In the genomic region with DNA sequence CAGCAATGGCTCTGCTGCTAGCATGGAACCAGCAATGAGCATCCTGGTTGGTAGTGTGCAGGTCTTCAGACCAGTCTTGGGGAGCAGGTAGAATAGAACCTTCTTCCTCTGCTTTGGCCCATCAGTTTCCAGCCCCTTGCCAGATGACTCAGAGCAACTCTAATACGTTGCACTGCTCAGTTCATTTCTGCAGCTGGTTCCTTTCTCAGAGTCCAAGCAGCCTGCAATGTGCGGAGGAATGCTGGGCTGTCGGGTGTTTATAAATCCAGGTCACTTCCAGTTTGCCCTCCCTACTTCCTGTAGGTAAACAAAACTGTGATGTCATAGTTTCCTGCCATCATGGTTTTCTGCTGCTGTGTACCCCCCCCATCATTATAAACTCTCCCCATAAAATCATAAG, we compare ENCODE assay signal across 13 mouse cellular contexts.
"Had no signal": no experiment of that assay in that cellular context is flagged by ENCODE, and none has a peak within 500 bp of the region (broad histone marks: within the 10 kb centered on the region; RNA-seq: fewer than 3 reads in every experiment).

No protein-coding gene starts in this region.

- DNase-seq: kidney, postnatal 14 days; layer of hippocampus, postnatal 36 days; thymus, postnatal 36 days had no signal

- H3K36me3 ChIP-seq: hindbrain, embryonic 13.5 days; limb, embryonic 13.5 days; liver, embryonic 15.5 days; midbrain, embryonic 15.5 days; neural tube, embryonic 12.5 days had no signal

- H3K4me2 ChIP-seq: hindbrain, embryonic 13.5 days; limb, embryonic 13.5 days; liver, embryonic 11.5 days; liver, embryonic 15.5 days; midbrain, embryonic 11.5 days; midbrain, embryonic 15.5 days; neural tube, embryonic 12.5 days had no signal

- H3K4me3 ChIP-seq: hindbrain, embryonic 13.5 days; limb, embryonic 13.5 days; liver, embryonic 15.5 days; megakaryocyte, embryonic 14.5 days; midbrain, embryonic 15.5 days; neural tube, embryonic 12.5 days had no signal

- ATAC-seq: hindbrain, postnatal 0 days; midbrain, embryonic 15.5 days had no signal

- H3K27ac ChIP-seq: hindbrain, embryonic 13.5 days; hindbrain, postnatal 0 days; limb, embryonic 13.5 days; liver, embryonic 15.5 days; macrophage; midbrain, embryonic 15.5 days; neural tube, embryonic 12.5 days had no signal

- H3K4me1 ChIP-seq: hindbrain, embryonic 13.5 days; limb, embryonic 13.5 days; liver, embryonic 15.5 days; midbrain, embryonic 15.5 days; neural tube, embryonic 12.5 days had no signal

- H3K9ac ChIP-seq: hindbrain, embryonic 13.5 days; limb, embryonic 13.5 days; liver, embryonic 15.5 days; midbrain, embryonic 15.5 days; neural tube, embryonic 12.5 days had no signal

- H3K27me3 ChIP-seq: hindbrain, embryonic 13.5 days; limb, embryonic 13.5 days; liver, embryonic 15.5 days; midbrain, embryonic 15.5 days; neural tube, embryonic 12.5 days had no signal

- H3K9me3 ChIP-seq: hindbrain, embryonic 13.5 days; limb, embryonic 13.5 days; liver, embryonic 15.5 days; megakaryocyte, embryonic 14.5 days; midbrain, embryonic 15.5 days; neural tube, embryonic 12.5 days had no signal
